Mouse (Mus musculus) stomach, postnatal 0 days (tissue): ENCODE measurements at regions not wholly inside any gene's neighbourhood (a gene's known extent, or its start where the extent isn't known, plus 50 kb on each side); places are given as distances from the start of the nearest gene placed in this dataset.

Experiments
- ATAC-seq: fragments of 200-750 bp; cut with Nextera tagmentation; 2 replicates; pipeline ENCODE4 v1.8.0; 2017; ENCODE audit not compliant: low FRiP score, low TSS enrichment
- DNase-seq: peaks from one replicate; pipeline ENCODE4 v3.0.0-alpha.2; 2016; ENCODE audit warnings: low spot score
- H3K27ac ChIP-seq: fragments of 300-500 bp; sonication (generic); replicated peaks from 2 replicates; pipeline ENCODE4 v1.5.1; 2014; ENCODE audit warnings: mild to moderate bottlenecking, control low read depth
- H3K27me3 ChIP-seq: fragments of 300-500 bp; sonication (generic); 2 replicates; pipeline ENCODE4 v1.6.1; 2014; ENCODE audit warnings: low read length; ENCODE audit not compliant: control insufficient read depth, insufficient read depth
- H3K36me3 ChIP-seq: fragments of 300-500 bp; sonication (generic); 2 replicates; pipeline ENCODE4 v1.6.1; 2014; ENCODE audit warnings: low read length, mixed read lengths; ENCODE audit not compliant: control insufficient read depth, insufficient read depth
- H3K4me1 ChIP-seq: fragments of 300-500 bp; sonication (generic); replicated peaks from 2 replicates; pipeline ENCODE4 v1.6.1; 2014; ENCODE audit warnings: antibody characterized with exemption; ENCODE audit not compliant: control insufficient read depth, insufficient read depth
- H3K4me2 ChIP-seq: fragments of 300-500 bp; sonication (generic); replicated peaks from 2 replicates; pipeline ENCODE4 v1.6.1; 2014; ENCODE audit warnings: low read depth, mild to moderate bottlenecking, control low read depth, moderate library complexity
- H3K4me3 ChIP-seq: fragments of 300-500 bp; sonication (generic); 2 replicates; pipeline ENCODE4 v1.5.1; 2014; ENCODE audit warnings: low read depth, low read length, control low read depth
- H3K9ac ChIP-seq: fragments of 300-500 bp; sonication (generic); 2 replicates; pipeline ENCODE4 v1.6.1; 2014; ENCODE audit warnings: mild to moderate bottlenecking, low read length, control low read depth, mixed read lengths
- H3K9me3 ChIP-seq: fragments of 300-500 bp; sonication (generic); 2 replicates; pipeline ENCODE4 v1.6.1; 2016; ENCODE audit warnings: low read length; ENCODE audit not compliant: control insufficient read depth
- CTCF ChIP-seq: IDR thresholded peaks from 2 replicates; pipeline ENCODE4 v1.5.1; 2016; ENCODE audit warnings: antibody characterized with exemption, low read depth, mild to moderate bottlenecking, moderate library complexity
- EP300 ChIP-seq: optimal IDR thresholded peaks from 2 replicates; pipeline ENCODE3; 2016; ENCODE audit warnings: antibody characterized with exemption
- WGBS: fragments of 180-500 bp; shearing (Covaris S2); extraction: QIAGEN DNeasy Blood & Tissue Kit; methylation state at CpG from one replicate; pipeline ENCODE4 v1.1.7; 2014; 5-methylcytosine and 5-hydroxymethylcytosine counted together

DNA sequence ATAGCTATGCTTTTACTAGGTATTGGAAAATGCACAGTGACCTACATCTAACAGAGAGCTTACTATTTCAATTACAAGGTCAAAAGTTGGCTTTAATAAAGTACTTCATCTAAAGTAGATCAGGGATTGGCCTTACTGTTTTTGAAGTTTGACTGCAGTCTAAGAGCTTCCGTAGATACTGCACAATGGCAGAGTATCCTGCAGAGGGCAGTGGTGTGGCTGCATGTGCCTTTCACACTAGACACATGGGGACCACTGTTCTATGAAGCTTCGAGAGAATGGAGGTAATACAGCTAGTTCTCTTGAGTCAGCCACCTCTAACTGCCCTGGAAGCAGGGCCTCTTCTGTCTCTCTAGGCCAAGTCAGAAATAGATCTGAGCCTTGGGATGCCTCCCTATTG lies 166.7 kb upstream of the Ddhd1 start:
- Histone ChIP-seq H3K9ac (no peak overlapping the region), H3K27me3 (no peaks in the 10 kb centered on the region), H3K4me2 (no peak overlapping the region), H3K36me3 (no peaks in the 10 kb centered on the region), H3K4me1 (no peaks in the 10 kb centered on the region), H3K9me3 (no peaks in the 10 kb centered on the region), H3K4me3 (no peak overlapping the region), H3K27ac (no peak overlapping the region)
- WGBS: 75% methylated on average over 2 of the region's 2 CpGs
- ATAC-seq (no peak), DNase-seq (no peak)
- TF ChIP-seq EP300 (no peak), CTCF (peak; percentile 53)

DNA sequence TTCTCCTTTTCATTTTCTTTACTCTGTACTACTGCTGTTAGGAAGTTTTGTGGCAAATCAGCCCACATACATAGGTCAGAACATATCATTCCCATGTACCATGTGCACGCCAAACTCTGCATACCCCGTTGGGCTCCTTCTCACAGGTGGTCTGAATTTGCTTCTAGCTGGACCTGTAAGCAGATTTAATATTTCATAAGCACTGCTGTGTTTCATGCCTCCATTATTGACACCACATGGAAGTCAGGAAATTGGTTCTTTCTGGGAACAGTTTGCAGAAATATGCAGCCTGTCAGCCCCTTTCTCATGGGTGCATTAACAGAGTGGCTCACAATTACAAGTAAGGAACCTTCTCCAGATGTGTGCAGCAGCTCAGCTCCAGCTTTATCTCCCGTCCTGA lies 168.1 kb upstream of the Ddhd1 start:
- H3K4me2 ChIP-seq: no peak overlapping the region
- H3K36me3 ChIP-seq: no peaks in the 10 kb centered on the region
- H3K9ac ChIP-seq: no peak overlapping the region
- no peak for TF ChIP-seq CTCF
- WGBS: 53% methylated on average over 3 of the region's 3 CpGs
- H3K4me3 ChIP-seq: no peak overlapping the region
- no peaks in the 10 kb centered on the region for H3K9me3 ChIP-seq
- no peak for DNase-seq
- no peaks in the 10 kb centered on the region for H3K4me1 ChIP-seq
- H3K27ac ChIP-seq: peak overlapping the region; percentile 36
- no peaks in the 10 kb centered on the region for H3K27me3 ChIP-seq
- ATAC-seq: no peak

GRCm38 (mm10) chr14:45827096-45827495 lies 169.2 kb upstream of the Ddhd1 start:
- no peak overlapping the region for H3K4me2 ChIP-seq
- TF ChIP-seq CTCF (no peak), EP300 (no peak)
- no peak overlapping the region for H3K4me3 ChIP-seq
- no peaks in the 10 kb centered on the region for H3K9me3 ChIP-seq
- H3K4me1 ChIP-seq: no peaks in the 10 kb centered on the region
- 26% methylated on average over 1 of the region's 1 CpGs for WGBS
- H3K27me3 ChIP-seq: no peaks in the 10 kb centered on the region
- ATAC-seq: no peak
- no peak overlapping the region for H3K27ac ChIP-seq
- no peak for DNase-seq
- H3K36me3 ChIP-seq: no peaks in the 10 kb centered on the region
- H3K9ac ChIP-seq: no peak overlapping the region

DNA sequence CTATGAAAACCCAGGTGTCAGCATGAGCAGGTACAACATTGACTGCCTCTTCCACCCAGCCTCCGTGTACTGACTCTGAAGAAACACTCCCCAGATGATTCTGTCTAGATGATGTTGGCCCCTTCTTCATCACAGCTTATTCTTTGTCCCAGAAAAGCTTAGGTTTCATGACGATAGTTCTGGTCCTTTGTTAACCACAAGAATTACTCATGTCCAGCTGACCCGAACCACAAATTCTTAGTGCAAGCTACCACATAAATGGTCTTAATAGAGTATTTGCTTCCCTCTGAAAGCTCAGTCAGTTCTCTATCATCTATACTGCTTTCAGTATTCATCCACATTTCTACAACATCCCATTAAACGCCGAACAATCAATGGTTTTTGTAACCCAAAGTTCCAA lies 172.5 kb upstream of the Ddhd1 start:
- Histone ChIP-seq H3K9ac (no peak overlapping the region), H3K27me3 (no peaks in the 10 kb centered on the region), H3K4me3 (no peak overlapping the region)

GRCm38 (mm10) chr14:45837039-45837438 lies 179.1 kb upstream of the Ddhd1 start:
- Histone ChIP-seq H3K27me3 (no peaks in the 10 kb centered on the region), H3K4me1 (no peaks in the 10 kb centered on the region), H3K9me3 (no peaks in the 10 kb centered on the region), H3K4me3 (no peak overlapping the region), H3K36me3 (no peaks in the 10 kb centered on the region), H3K27ac (no peak overlapping the region), H3K9ac (no peak overlapping the region), H3K4me2 (no peak overlapping the region)
- WGBS: 81% methylated on average over 11 of the region's 11 CpGs
- no peak for TF ChIP-seq EP300
- DNase-seq (no peak), ATAC-seq (no peak)

More for the DNA sequence above, 172.5 kb upstream of the Ddhd1 start:
- no peak overlapping the region for H3K27ac ChIP-seq
- no peaks in the 10 kb centered on the region for H3K9me3 ChIP-seq
- no peaks in the 10 kb centered on the region for H3K4me1 ChIP-seq
- WGBS: 81% methylated on average over 5 of the region's 5 CpGs
- DNase-seq (no peak), ATAC-seq (no peak)
- H3K4me2 ChIP-seq: no peak overlapping the region
- no peaks in the 10 kb centered on the region for H3K36me3 ChIP-seq
- TF ChIP-seq CTCF (no peak), EP300 (no peak)

- no peaks in the 10 kb centered on the region for H3K27me3 ChIP-seq
- H3K36me3 ChIP-seq: no peaks in the 10 kb centered on the region
- TF ChIP-seq CTCF: no peak
- TF ChIP-seq EP300: no peak
- no peak overlapping the region for H3K4me2 ChIP-seq
- no peak for ATAC-seq
- 0 out of 2 replicates have a peak overlapping the region, but pooled peaks have one; percentile 24 for H3K27ac ChIP-seq
- no peaks in the 10 kb centered on the region for H3K4me1 ChIP-seq
- H3K9ac ChIP-seq: no peak overlapping the region
- H3K9me3 ChIP-seq: no peaks in the 10 kb centered on the region
- no peak for DNase-seq
- 70% methylated on average over 1 of the region's 1 CpGs for WGBS
- H3K4me3 ChIP-seq: no peak overlapping the region
These were observed 185.9 kb upstream of the Ddhd1 start for GRCm38 (mm10) chr14:45843829-45844228.
